Comparison of ENCODE assay signal across 30 mouse cellular contexts in the genomic region with DNA sequence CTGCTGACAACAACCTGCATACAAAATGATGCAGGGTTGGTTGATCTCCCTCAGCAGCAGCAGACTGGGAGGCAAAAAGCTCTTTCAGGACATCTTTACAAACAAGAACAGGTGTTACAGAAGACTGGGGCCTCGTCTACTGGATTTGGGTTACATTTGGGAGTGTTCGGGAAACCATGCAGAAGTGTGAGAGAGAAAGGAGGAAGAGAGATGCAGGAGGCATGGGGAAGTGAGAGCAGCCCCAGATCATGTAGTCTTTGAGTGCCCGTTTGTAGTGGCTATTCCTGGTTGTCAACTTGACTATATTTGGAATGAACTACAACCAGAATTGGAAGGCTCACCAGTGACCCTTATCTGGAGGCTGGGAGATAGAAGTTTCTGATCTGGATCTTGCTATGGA. TPM values are rescaled to one million over a fixed set of nuclear protein-coding genes. Genes with fewer than 3 reads are reported as not detected.
DNase-seq lines count a peak whose midpoint lies in the region; ATAC-seq and TF ChIP-seq lines count a peak whose summit lies in the region.
"Had no signal": no experiment of that assay in that cellular context is flagged by ENCODE, and none has a peak within 500 bp of the region (broad histone marks: within the 10 kb centered on the region; RNA-seq: fewer than 3 reads in every experiment).

No protein-coding gene starts in this region.

- no peak for TF ChIP-seq CTCF in bone marrow macrophage, adult 2 months (IDR thresholded peaks at IDR 0.05; ENCODE audit: low read depth, low read length)

- no peak overlapping the region for H3K4me3 ChIP-seq in bone marrow macrophage, adult 2 months (ENCODE audit: insufficient read depth, low read length)
- no peak overlapping the region for H3K4me3 ChIP-seq in intestine, embryonic 16.5 days (ENCODE audit: low read length)
- H3K4me3 ChIP-seq: erythroblast, embryonic 14.5 days; heart, embryonic 12.5 days; hindbrain, embryonic 13.5 days; limb, embryonic 13.5 days; midbrain, embryonic 10.5 days; midbrain, embryonic 15.5 days; myocyte; neural tube, embryonic 12.5 days had no signal

- ATAC-seq in granulocyte monocyte progenitor cell, adult 5-6 weeks (replicated peaks; ENCODE audit: poor library complexity, severe bottlenecking), result peak; percentile 79
- ATAC-seq in monocyte, adult 5-6 weeks (replicated peaks; ENCODE audit: insufficient number of reproducible peaks, low FRiP score, low TSS enrichment, poor library complexity, severe bottlenecking), result 0 out of 2 replicates have a peak, but pooled peaks have one; percentile 50
- ATAC-seq in intestine, embryonic 16.5 days, result no peak
- ATAC-seq: activated CD4-positive, CD25-positive, alpha-beta regulatory T cell, adult 4 months; intestine, postnatal 0 days; midbrain, embryonic 15.5 days had no signal

- H3K4me1 ChIP-seq in bone marrow macrophage, adult 2 months (ENCODE audit: control insufficient read depth, insufficient read depth, low read length), result peaks cover 65% of the 10 kb centered on the region
- peaks cover 3% of the 10 kb centered on the region; the same call in 1 of the 2 replicates for H3K4me1 ChIP-seq in intestine, embryonic 16.5 days (ENCODE audit: control insufficient read depth, insufficient read depth, low read length)

- no peaks in the 10 kb centered on the region for H3K27me3 ChIP-seq in intestine, embryonic 16.5 days (replicated peaks; ENCODE audit: control insufficient read depth, insufficient read depth, low read length)
- H3K27me3 ChIP-seq: limb, embryonic 13.5 days; midbrain, embryonic 15.5 days; neural tube, embryonic 12.5 days had no signal

- no peaks in the 10 kb centered on the region for H3K9me3 ChIP-seq in intestine, embryonic 16.5 days (ENCODE audit: control insufficient read depth, low read length)
- H3K9me3 ChIP-seq: heart, embryonic 12.5 days; hindbrain, embryonic 13.5 days; limb, embryonic 13.5 days; midbrain, embryonic 10.5 days; midbrain, embryonic 15.5 days; neural tube, embryonic 12.5 days had no signal

- WGBS in intestine, embryonic 16.5 days, result 78% methylated on average over 3 of the region's 3 CpGs

- peak; percentile 62 for DNase-seq in layer of hippocampus, adult 9-11 months
- no peak for DNase-seq in layer of hippocampus, postnatal 36 days
- no peak for DNase-seq in retina, embryonic 14.5 days (ENCODE audit: low spot score)
- DNase-seq: adrenal gland, adult 2 months; adrenal gland, postnatal 36 days; B cell, adult 2 months; cerebellum, adult 11-12 months; cerebellum, adult 9-11 months; gastrocnemius, postnatal 10 days; heart, postnatal 4 days; kidney, postnatal 14 days; lung, postnatal 4 days; right cerebral cortex, postnatal 4 days; thymus, adult 2 months; thymus, postnatal 36 days had no signal

- no peaks in the 10 kb centered on the region for H3K36me3 ChIP-seq in intestine, embryonic 16.5 days (ENCODE audit: control insufficient read depth, insufficient read depth, low read length)
- H3K36me3 ChIP-seq: heart, embryonic 12.5 days; hindbrain, embryonic 13.5 days; limb, embryonic 13.5 days; midbrain, embryonic 10.5 days; midbrain, embryonic 15.5 days; neural tube, embryonic 12.5 days had no signal

- H3K27ac ChIP-seq in bone marrow macrophage, adult 2 months (ENCODE audit: insufficient read depth, low read depth, low read length), result peak overlapping the region; percentile 95
- H3K27ac ChIP-seq in intestine, embryonic 16.5 days (ENCODE audit: low read length), result no peak overlapping the region
- H3K27ac ChIP-seq: limb, embryonic 13.5 days; midbrain, embryonic 10.5 days; midbrain, embryonic 15.5 days; neural tube, embryonic 12.5 days had no signal

- no peak for TF ChIP-seq POLR2A in bone marrow macrophage, adult 2 months (IDR thresholded peaks at IDR 0.05; ENCODE audit: borderline replicate concordance, low read depth, low read length)

- H3K4me2 ChIP-seq in intestine, embryonic 16.5 days (ENCODE audit: low read depth, low read length), result no peak overlapping the region
- H3K4me2 ChIP-seq: heart, embryonic 12.5 days; hindbrain, embryonic 13.5 days; limb, embryonic 13.5 days; liver, embryonic 11.5 days; midbrain, embryonic 15.5 days; neural tube, embryonic 12.5 days had no signal

- H3K9ac ChIP-seq in intestine, embryonic 16.5 days (ENCODE audit: low read depth, low read length), result no peak overlapping the region
- H3K9ac ChIP-seq: heart, embryonic 12.5 days; hindbrain, embryonic 13.5 days; limb, embryonic 13.5 days; midbrain, embryonic 15.5 days; neural tube, embryonic 12.5 days had no signal

RNA-seq across cellular contexts. Expression of a gene that starts 1.4 kb away (rescaled TPM):
- total RNA-seq in layer of hippocampus, postnatal 36 days (2021), result 10 to 100 TPM; 21.0 to 21.4 TPM
- polyA plus RNA-seq in bone marrow macrophage, adult 2 months (2012; ENCODE audit: insufficient read depth, insufficient read length, missing spikeins), result 69.6 and 73.6 TPM in 2 replicates
- total RNA-seq in granulocyte monocyte progenitor cell, adult 5-6 weeks (2014; fragmentation: Nextera tagmentation), result 42.7 and 49.6 TPM in 2 replicates
- 42.1 and 48.8 TPM in 2 replicates for total RNA-seq in granulocyte monocyte progenitor cell, adult 5-6 weeks (2017)
- total RNA-seq in monocyte, adult 5-6 weeks (2017), result 111 to 164 TPM (median 121 TPM) in 3 replicates
- polyA plus RNA-seq in intestine, embryonic 16.5 days (2015; fragmentation: Nextera tagmentation; extraction: Ambion mirVana), result 17.1 and 20.5 TPM in 2 replicates

RNA-seq across cellular contexts. Expression of a gene that starts 38.7 kb away (rescaled TPM):
- total RNA-seq in layer of hippocampus, postnatal 36 days (2021), result 1 to 10 TPM; 1.4 TPM
- polyA plus RNA-seq in bone marrow macrophage, adult 2 months (2012; ENCODE audit: insufficient read depth, insufficient read length, missing spikeins), result 39.7 and 41.3 TPM in 2 replicates
- 0.43 TPM in 1 of 2 replicates, not detected in the other for total RNA-seq in granulocyte monocyte progenitor cell, adult 5-6 weeks (2014; fragmentation: Nextera tagmentation)
- not detected in 2 replicates for total RNA-seq in granulocyte monocyte progenitor cell, adult 5-6 weeks (2017)
- not detected in 3 replicates for total RNA-seq in monocyte, adult 5-6 weeks (2017)
- 6.2 and 7.5 TPM in 2 replicates for polyA plus RNA-seq in intestine, embryonic 16.5 days (2015; fragmentation: Nextera tagmentation; extraction: Ambion mirVana)
- polyA plus RNA-seq: activated CD4-positive, CD25-positive, alpha-beta regulatory T cell, adult 4 months; erythroblast, embryonic 14.5 days had no signal
